Mouse (Mus musculus) thymus, adult 2 months (tissue): ENCODE measurements around the gene Frat1. TPM values are rescaled to one million over a fixed set of nuclear protein-coding genes. Genes with fewer than 3 reads are reported as not detected.

Experiments
- DNase-seq: peaks from one replicate; pipeline ENCODE4 v3.0.0; 2021
- H3K27ac ChIP-seq: fragments of 200-500 bp; 2 replicates; pipeline ENCODE4 v1.5.1; 2012; ENCODE audit warnings: low read length, control low read depth; ENCODE audit not compliant: control insufficient read depth, insufficient read depth
- H3K27me3 ChIP-seq: fragments of 200-500 bp; 2 replicates; pipeline ENCODE4 v1.6.1; 2012; ENCODE audit warnings: mild to moderate bottlenecking, low read length, moderate library complexity, mixed read lengths; ENCODE audit not compliant: control insufficient read depth, insufficient read depth
- H3K36me3 ChIP-seq: fragments of 200-500 bp; 2 replicates; pipeline ENCODE4 v1.6.1; 2012; ENCODE audit warnings: mild to moderate bottlenecking, low read length, moderate library complexity; ENCODE audit not compliant: control insufficient read depth, insufficient read depth
- H3K4me1 ChIP-seq: fragments of 200-500 bp; replicated peaks from 2 replicates; pipeline ENCODE4 v1.6.1; 2012; ENCODE audit warnings: low read length; ENCODE audit not compliant: control insufficient read depth, insufficient read depth
- H3K4me3 ChIP-seq: fragments of 200-500 bp; 2 replicates; pipeline ENCODE4 v1.5.1; 2012; ENCODE audit warnings: mild to moderate bottlenecking, low read length, control low read depth, moderate library complexity; ENCODE audit not compliant: control insufficient read depth, insufficient read depth
- CTCF ChIP-seq: fragments of 200-500 bp; IDR thresholded peaks from 2 replicates; pipeline ENCODE4 v1.5.1; 2012; ENCODE audit warnings: mild to moderate bottlenecking, control low read depth, low read length, moderate library complexity, borderline replicate concordance; ENCODE audit not compliant: control insufficient read depth, poor library complexity, insufficient read depth; ENCODE audit errors: extremely low read depth
- POLR2A ChIP-seq: fragments of 200-500 bp; IDR thresholded peaks from 2 replicates; pipeline ENCODE4 v1.6.1; 2012; ENCODE audit warnings: mild to moderate bottlenecking, low read length, control low read depth, moderate library complexity; ENCODE audit not compliant: control insufficient read depth, poor library complexity, insufficient read depth; ENCODE audit errors: extremely low read depth
- WGBS: fragments of 180-500 bp; shearing (Covaris S2); methylation state at CpG from one replicate; pipeline ENCODE4 v1.1.7; 2018; 5-methylcytosine and 5-hydroxymethylcytosine counted together
- polyA plus RNA-seq: library from polyadenylated mRNA; depleted of rRNA; stranded (reverse); fragments of >200 nt; gene quantifications from 2 replicates; pipeline ENCODE4 v1.2.3, GENCODE M21; 2012

Frat1 gene
- polyA plus RNA-seq, 1 experiment = 15.4 TPM

DNA sequence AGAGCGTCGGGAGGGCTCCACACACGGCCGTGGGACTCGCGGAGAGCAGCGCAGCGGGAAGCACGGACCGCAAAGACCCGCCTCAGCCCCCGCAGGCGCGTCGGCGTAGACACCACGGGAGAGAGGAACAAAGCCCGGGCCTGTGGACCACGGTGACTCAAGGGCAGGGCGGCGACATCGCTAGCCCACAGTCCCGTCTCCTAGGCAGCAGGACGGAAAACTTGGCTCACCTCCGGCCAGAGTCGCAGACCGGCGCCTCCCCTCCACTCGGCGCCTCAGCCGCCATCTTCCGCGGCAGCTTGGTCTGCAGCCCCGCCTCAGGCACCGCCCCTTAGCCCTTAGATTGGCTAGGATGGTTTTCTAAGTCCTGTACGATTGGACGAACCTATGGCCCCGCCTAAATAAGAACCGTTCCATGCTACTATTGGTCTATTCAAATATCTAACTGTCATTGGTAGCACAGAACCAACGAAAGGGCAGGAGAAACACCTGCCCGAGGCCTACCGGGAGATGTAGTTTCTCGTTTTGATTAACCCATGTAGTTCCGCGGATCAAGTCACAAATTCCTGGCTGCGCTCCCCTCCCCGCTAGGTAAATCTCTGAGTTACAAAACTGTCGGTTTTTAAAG lies 27.9 kb upstream of the Frat1 start, which contains the start of gene Arhgap19:
TSS of gene Arhgap19 (minus strand) at position 306 of the 628 bp plus-strand sequence.
- peak within 1 kb of the TSS; percentile 95 for H3K4me3 ChIP-seq
- peaks cover 8% of the 10 kb centered on the region for H3K4me1 ChIP-seq
- TF ChIP-seq POLR2A (peak; percentile 75), CTCF (0 out of 2 replicates have a peak, but pooled peaks have one; percentile 34)
- H3K36me3 ChIP-seq = no peaks in the 10 kb centered on the region
- peak; percentile 92 for DNase-seq
- no peaks in the 10 kb centered on the region for H3K27me3 ChIP-seq
- H3K27ac ChIP-seq = no peak within 1 kb of the TSS
- under 1% methylated on average over 48 of the region's 48 CpGs for WGBS

DNA sequence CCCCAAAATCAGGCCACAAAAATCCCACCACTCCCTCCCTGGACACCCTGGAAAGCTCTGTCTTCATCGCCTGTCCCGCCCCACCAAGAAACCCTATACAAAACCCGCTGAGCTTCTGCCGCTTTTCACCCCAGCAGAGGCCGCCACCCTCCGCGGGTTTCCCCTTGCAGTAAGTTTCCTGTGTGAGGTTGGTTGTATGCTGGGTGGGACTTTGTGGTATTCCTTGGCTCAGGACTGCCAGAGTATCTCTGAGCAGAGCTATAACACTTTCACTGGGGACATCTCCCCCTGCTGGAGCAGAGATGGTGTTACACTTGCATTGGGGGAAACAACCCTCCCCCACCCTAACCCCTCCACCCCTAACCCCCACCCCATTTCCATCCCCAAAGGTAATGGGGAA lies 26.4 kb upstream of the Frat1 start:
- WGBS = 16% methylated on average over 7 of the region's 7 CpGs
- H3K27ac ChIP-seq = 0 out of 2 replicates have a peak overlapping the region, but pooled peaks have one; percentile 2
- H3K27me3 ChIP-seq = no peaks in the 10 kb centered on the region
- no peaks in the 10 kb centered on the region for H3K36me3 ChIP-seq
- peaks cover 8% of the 10 kb centered on the region for H3K4me1 ChIP-seq
- peak; percentile 78 for DNase-seq
- no peak overlapping the region for H3K4me3 ChIP-seq
- TF ChIP-seq POLR2A = no peak
- TF ChIP-seq CTCF = peak; percentile 66; the same call in 1 of the 2 replicates

DNA sequence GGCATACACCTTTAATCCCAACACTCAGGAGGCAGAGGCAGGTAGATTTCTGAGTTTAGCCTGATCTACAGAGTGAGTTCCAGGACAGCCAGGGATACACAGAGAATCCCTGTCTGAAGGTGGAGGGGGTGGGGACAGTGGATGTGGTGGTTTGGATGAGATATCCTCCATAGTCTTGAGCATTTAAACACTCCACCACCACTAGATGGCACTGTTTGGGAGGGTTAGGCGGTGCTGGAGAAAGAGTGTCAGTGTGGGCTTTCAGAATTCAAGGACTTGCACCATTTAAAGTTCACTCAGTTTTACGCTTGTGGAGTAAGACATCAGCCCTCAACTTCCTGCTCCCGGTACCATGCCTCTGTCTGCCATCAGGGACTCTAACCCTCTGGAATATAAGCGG lies 23.9 kb upstream of the Frat1 start:
- Histone ChIP-seq H3K36me3 (no peaks in the 10 kb centered on the region), H3K27me3 (no peaks in the 10 kb centered on the region), H3K27ac (no peak overlapping the region), H3K4me1 (peaks cover 6% of the 10 kb centered on the region), H3K4me3 (no peak overlapping the region)
- TF ChIP-seq CTCF (no peak), POLR2A (no peak)
- 96% methylated on average over 4 of the region's 4 CpGs for WGBS
- no peak for DNase-seq

DNA sequence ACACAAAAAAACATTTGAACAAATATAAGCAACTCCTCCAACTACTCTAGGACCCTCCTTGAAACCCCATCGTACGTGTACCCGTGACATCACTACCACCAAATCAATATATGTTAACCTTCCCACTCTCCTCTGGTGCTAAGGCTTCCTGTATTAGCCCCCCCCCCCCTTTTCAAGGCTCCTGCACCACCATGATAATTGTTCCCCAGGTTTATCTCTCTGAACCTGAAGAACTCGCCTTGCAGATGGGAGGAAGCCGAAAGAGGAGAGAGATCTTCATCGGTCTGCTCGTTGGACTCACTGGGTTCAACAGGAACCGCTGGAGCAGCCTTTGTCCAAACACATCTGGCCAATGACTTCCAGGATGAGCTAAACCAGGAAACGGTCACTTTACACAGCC lies 22.3 kb upstream of the Frat1 start:
- H3K36me3 ChIP-seq = no peaks in the 10 kb centered on the region
- 82% methylated on average over 9 of the region's 9 CpGs for WGBS
- H3K4me1 ChIP-seq = peaks cover 6% of the 10 kb centered on the region

DNA sequence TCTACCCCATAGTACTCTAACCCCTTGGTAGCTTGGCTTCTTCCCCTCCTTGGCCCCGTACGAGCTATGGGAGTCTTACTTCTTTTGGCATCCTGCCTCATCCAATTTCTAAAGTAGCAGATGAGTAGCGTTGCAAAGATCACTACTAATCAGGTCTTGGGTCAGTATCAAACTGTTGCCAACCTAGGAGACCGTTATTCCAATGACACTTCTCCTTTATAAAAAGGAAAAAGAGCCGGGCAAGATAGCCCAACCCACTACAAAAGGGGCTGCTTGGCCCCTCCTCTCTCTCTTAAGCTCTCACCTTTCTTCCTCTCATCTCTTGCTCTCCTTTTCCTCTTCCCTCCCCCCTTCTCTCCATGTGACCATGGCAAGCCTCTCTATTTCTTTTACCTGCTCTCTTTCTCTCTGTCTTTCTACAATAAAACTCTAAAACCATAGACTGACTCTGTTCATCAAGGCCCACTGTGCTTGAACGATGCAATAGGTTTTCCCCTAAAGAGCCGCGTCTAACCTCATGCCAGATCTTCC lies 21.6 kb upstream of the Frat1 start:
- WGBS = 86% methylated on average over 8 of the region's 8 CpGs

More for the DNA sequence above, 22.3 kb upstream of the Frat1 start:
- Histone ChIP-seq H3K4me3 (no peak overlapping the region), H3K27me3 (no peaks in the 10 kb centered on the region), H3K27ac (no peak overlapping the region)
- TF ChIP-seq POLR2A (no peak), CTCF (no peak)
- DNase-seq = no peak

DNA sequence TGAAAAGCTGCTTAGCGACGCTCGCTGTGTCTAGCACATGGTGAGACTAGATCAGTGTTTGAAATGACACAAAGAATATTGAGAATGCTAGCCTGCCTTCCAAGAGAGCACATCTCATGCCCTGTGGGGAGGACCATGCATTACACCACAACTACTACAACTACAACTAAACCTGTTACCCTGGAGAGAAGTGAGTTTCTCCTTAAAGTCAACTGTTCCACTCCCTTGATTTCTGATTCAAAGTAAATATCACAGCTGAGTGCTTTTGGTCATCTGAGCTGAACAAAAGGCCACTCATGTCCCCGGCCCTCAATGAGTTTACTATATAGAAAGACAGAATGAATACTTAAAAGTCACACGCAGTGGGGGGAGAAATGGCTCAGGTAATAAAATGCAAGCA lies 19.7 kb upstream of the Frat1 start:
- WGBS = 93% methylated on average over 5 of the region's 5 CpGs

More for the DNA sequence above, 21.6 kb upstream of the Frat1 start:
- no peak for DNase-seq
- Histone ChIP-seq H3K4me1 (peaks cover 2% of the 10 kb centered on the region), H3K4me3 (no peak overlapping the region), H3K27ac (no peak overlapping the region), H3K36me3 (no peaks in the 10 kb centered on the region), H3K27me3 (no peaks in the 10 kb centered on the region)
- no peak for TF ChIP-seq POLR2A
- TF ChIP-seq CTCF = no peak

DNA sequence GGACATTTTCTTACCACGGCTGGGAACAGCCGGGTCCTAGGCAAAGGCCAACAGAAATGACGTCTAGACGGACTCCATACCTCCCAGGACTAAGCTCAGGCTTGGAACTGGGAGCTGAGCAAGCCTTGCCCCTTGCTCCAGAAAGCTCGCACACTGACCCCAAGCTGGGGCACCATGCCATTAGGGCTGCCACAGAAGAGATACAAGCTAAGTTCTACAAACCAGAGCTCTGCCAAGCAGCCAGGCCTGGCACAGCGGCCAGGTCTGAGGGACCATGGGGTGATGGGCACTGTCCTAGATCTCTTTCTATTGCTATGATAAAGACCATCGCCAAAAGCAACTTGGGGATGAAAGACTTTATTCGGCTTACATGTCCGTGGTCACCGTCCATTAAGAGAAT lies 17.2 kb upstream of the Frat1 start:
- Histone ChIP-seq H3K36me3 (no peaks in the 10 kb centered on the region), H3K27me3 (no peaks in the 10 kb centered on the region), H3K4me3 (no peak overlapping the region), H3K27ac (no peak overlapping the region), H3K4me1 (no peaks in the 10 kb centered on the region)
- DNase-seq = no peak
- TF ChIP-seq POLR2A = no peak
- no peak for TF ChIP-seq CTCF
- 93% methylated on average over 10 of the region's 10 CpGs for WGBS

More for the DNA sequence above, 19.7 kb upstream of the Frat1 start:
- Histone ChIP-seq H3K27ac (no peak overlapping the region), H3K36me3 (no peaks in the 10 kb centered on the region), H3K4me3 (no peak overlapping the region), H3K4me1 (no peaks in the 10 kb centered on the region), H3K27me3 (no peaks in the 10 kb centered on the region)
- TF ChIP-seq CTCF (no peak), POLR2A (no peak)
- no peak for DNase-seq
